Mouse (Mus musculus) lung, postnatal 0 days (tissue): ENCODE measurements at regions not wholly inside any gene's neighbourhood (a gene's known extent, or its start where the extent isn't known, plus 50 kb on each side); places are given as distances from the start of the nearest gene placed in this dataset.

Source experiments
- ATAC-seq: fragments of 200-750 bp; cut with Nextera tagmentation; 2 replicates; pipeline ENCODE4 v1.8.0; 2017; ENCODE audit warnings: moderate library complexity
- DNase-seq: peaks from one replicate; pipeline ENCODE4 v3.0.0-alpha.2; 2016; ENCODE audit warnings: low spot score
- H3K27ac ChIP-seq: fragments of 300-500 bp; sonication (generic); 2 replicates; pipeline ENCODE4 v1.5.1; 2014; ENCODE audit warnings: antibody characterized with exemption, mild to moderate bottlenecking, low read length, mixed read lengths
- H3K27me3 ChIP-seq: fragments of 300-500 bp; sonication (generic); replicated peaks from 2 replicates; pipeline ENCODE4 v1.6.1; 2014; ENCODE audit warnings: low read length, mixed read lengths; ENCODE audit not compliant: insufficient read depth
- H3K36me3 ChIP-seq: fragments of 300-500 bp; sonication (generic); 2 replicates; pipeline ENCODE4 v1.6.1; 2014; ENCODE audit warnings: low read length, mixed read lengths; ENCODE audit not compliant: insufficient read depth
- H3K4me1 ChIP-seq: fragments of 300-500 bp; sonication (generic); 2 replicates; pipeline ENCODE4 v1.6.1; 2014; ENCODE audit warnings: antibody characterized with exemption, low read depth, low read length, mixed read lengths; ENCODE audit not compliant: insufficient read depth
- H3K4me2 ChIP-seq: fragments of 300-500 bp; sonication (generic); replicated peaks from 2 replicates; pipeline ENCODE4 v1.6.1; 2014; ENCODE audit warnings: low read depth, mild to moderate bottlenecking, low read length, moderate library complexity, mixed read lengths
- H3K4me3 ChIP-seq: fragments of 300-500 bp; sonication (generic); 2 replicates; pipeline ENCODE4 v1.5.1; 2014; ENCODE audit warnings: low read depth, low read length
- H3K9ac ChIP-seq: fragments of 300-500 bp; sonication (generic); replicated peaks from 2 replicates; pipeline ENCODE4 v1.6.1; 2014; ENCODE audit warnings: low read depth, mild to moderate bottlenecking
- H3K9me3 ChIP-seq: fragments of 300-500 bp; sonication (generic); 2 replicates; pipeline ENCODE4 v1.6.1; 2016; ENCODE audit warnings: low read length, mixed read lengths
- CTCF ChIP-seq: IDR thresholded peaks from 2 replicates; pipeline ENCODE4 v1.5.1; 2016; ENCODE audit warnings: antibody characterized with exemption, mild to moderate bottlenecking
- EP300 ChIP-seq: IDR thresholded peaks from 2 replicates; pipeline ENCODE4 v1.6.1; 2016; ENCODE audit warnings: antibody characterized with exemption, mild to moderate bottlenecking, control low read depth
- WGBS: fragments of 180-500 bp; shearing (Covaris S2); extraction: QIAGEN DNeasy Blood & Tissue Kit; methylation state at CpG from one replicate; pipeline ENCODE4 v1.1.7; 2014; 5-methylcytosine and 5-hydroxymethylcytosine counted together

- Histone ChIP-seq H3K4me2 (no peak overlapping the region), H3K27ac (no peak overlapping the region), H3K4me1 (no peaks in the 10 kb centered on the region; the same call in 1 of the 2 replicates), H3K36me3 (no peaks in the 10 kb centered on the region), H3K27me3 (no peaks in the 10 kb centered on the region), H3K9me3 (no peaks in the 10 kb centered on the region), H3K4me3 (no peak overlapping the region), H3K9ac (no peak overlapping the region)
- TF ChIP-seq CTCF (no peak), EP300 (no peak)
- ATAC-seq (no peak), DNase-seq (no peak)
- WGBS: 72% methylated on average over 7 of the region's 7 CpGs
Observed at GRCm38 (mm10) chr16:24229002-24229607, 164.2 kb upstream of the Lpp start.

GRCm38 (mm10) chr16:24225897-24226296, 167.4 kb upstream of the Lpp start:
- no peak for TF ChIP-seq CTCF
- no peak for TF ChIP-seq EP300
- Histone ChIP-seq H3K4me1 (no peaks in the 10 kb centered on the region), H3K36me3 (no peaks in the 10 kb centered on the region), H3K27ac (no peak overlapping the region), H3K27me3 (no peaks in the 10 kb centered on the region), H3K9me3 (no peaks in the 10 kb centered on the region), H3K4me3 (no peak overlapping the region), H3K9ac (no peak overlapping the region), H3K4me2 (no peak overlapping the region)
- WGBS: 60% methylated on average over 4 of the region's 4 CpGs
- DNase-seq (no peak), ATAC-seq (no peak)

DNA sequence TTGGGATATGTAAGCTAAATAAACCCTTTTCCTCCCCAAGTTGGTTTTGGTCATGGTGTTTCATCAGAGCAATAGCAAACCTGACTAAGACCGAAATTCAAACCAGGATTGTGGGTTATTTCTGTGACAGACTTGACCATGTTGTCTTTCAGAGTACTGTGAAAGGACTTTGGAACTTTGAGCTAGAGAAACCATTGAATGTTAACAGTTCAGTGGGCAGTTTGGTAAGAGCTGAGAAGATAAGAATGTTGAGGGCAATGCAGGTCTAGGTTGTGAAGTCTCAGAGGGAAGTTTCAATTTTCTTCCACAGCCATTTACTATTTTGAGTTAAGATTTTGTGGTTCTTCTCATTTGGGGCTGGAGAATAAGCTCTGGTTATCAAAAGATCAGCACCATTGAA, 168.2 kb upstream of the Lpp start:
- no peak for ATAC-seq

DNA sequence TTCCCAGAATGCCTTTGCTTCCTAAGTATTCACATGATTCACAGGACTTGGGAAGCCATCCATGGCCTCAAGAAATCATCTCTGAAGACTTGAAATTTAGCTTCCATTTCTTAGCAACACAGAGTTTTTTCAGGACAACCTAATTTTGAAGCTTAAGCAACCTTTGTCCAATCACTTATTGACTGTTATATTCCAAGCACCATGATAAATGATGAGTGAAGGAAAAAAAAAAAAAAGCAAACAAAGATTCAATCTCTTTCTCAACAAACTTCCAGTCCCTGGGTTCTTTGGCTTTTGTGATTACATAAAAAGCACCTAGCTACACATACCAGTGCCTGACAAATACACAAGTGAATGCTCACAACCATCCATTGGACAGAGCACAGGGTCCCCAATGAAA, 169.4 kb upstream of the Lpp start:
- ATAC-seq (no peak), DNase-seq (no peak)
- Histone ChIP-seq H3K27me3 (no peaks in the 10 kb centered on the region), H3K4me3 (no peak overlapping the region), H3K4me2 (no peak overlapping the region), H3K9me3 (no peaks in the 10 kb centered on the region), H3K27ac (no peak overlapping the region), H3K36me3 (no peaks in the 10 kb centered on the region), H3K4me1 (no peaks in the 10 kb centered on the region), H3K9ac (no peak overlapping the region)
- TF ChIP-seq EP300 (no peak), CTCF (no peak)

More for the DNA sequence above, 168.2 kb upstream of the Lpp start:
- Histone ChIP-seq H3K4me2 (no peak overlapping the region), H3K27ac (no peak overlapping the region), H3K9me3 (no peaks in the 10 kb centered on the region), H3K4me3 (no peak overlapping the region), H3K36me3 (no peaks in the 10 kb centered on the region), H3K27me3 (no peaks in the 10 kb centered on the region), H3K9ac (no peak overlapping the region), H3K4me1 (no peaks in the 10 kb centered on the region)
- 93% methylated on average over 1 of the region's 1 CpGs for WGBS
- TF ChIP-seq CTCF: no peak
- no peak for TF ChIP-seq EP300
- DNase-seq: no peak

DNA sequence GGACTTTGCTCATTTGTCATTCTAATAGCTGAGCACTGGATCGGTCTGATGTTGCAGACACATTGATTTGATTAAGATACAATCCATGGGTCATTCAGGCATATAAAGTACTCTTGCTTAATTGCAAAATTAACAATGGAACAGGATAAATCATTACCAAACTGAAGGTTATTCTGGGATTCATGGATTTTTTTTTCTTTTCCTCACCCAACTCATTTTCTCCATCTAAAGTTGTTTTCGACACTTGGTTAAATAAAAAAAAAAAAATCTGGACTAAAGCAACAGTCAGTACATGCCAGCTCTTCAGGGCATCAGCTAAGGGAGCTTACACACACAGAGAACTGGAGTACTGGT, 169.8 kb upstream of the Lpp start:
- no peaks in the 10 kb centered on the region for H3K9me3 ChIP-seq
- DNase-seq (no peak), ATAC-seq (no peak)
- no peak overlapping the region for H3K4me2 ChIP-seq
- H3K4me1 ChIP-seq: no peaks in the 10 kb centered on the region
- H3K9ac ChIP-seq: no peak overlapping the region
- TF ChIP-seq CTCF (no peak), EP300 (no peak)
- no peak overlapping the region for H3K27ac ChIP-seq
- WGBS: 70% methylated on average over 2 of the region's 2 CpGs
- H3K36me3 ChIP-seq: no peaks in the 10 kb centered on the region
- H3K27me3 ChIP-seq: no peaks in the 10 kb centered on the region
- no peak overlapping the region for H3K4me3 ChIP-seq

GRCm38 (mm10) chr16:24222759-24223526, 170.4 kb upstream of the Lpp start:
- TF ChIP-seq CTCF (no peak), EP300 (no peak)
- no peak overlapping the region for H3K4me3 ChIP-seq
- DNase-seq (no peak), ATAC-seq (no peak)
- no peak overlapping the region for H3K27ac ChIP-seq
- no peaks in the 10 kb centered on the region for H3K9me3 ChIP-seq
- no peaks in the 10 kb centered on the region for H3K27me3 ChIP-seq
- H3K4me2 ChIP-seq: no peak overlapping the region
- 44% methylated on average over 5 of the region's 5 CpGs for WGBS
- no peak overlapping the region for H3K9ac ChIP-seq
- H3K4me1 ChIP-seq: no peaks in the 10 kb centered on the region
- H3K36me3 ChIP-seq: no peaks in the 10 kb centered on the region

- Histone ChIP-seq H3K36me3 (no peaks in the 10 kb centered on the region), H3K4me3 (no peak overlapping the region), H3K4me1 (no peaks in the 10 kb centered on the region), H3K9me3 (no peaks in the 10 kb centered on the region), H3K27me3 (no peaks in the 10 kb centered on the region), H3K27ac (no peak overlapping the region), H3K4me2 (no peak overlapping the region), H3K9ac (no peak overlapping the region)
- WGBS: 73% methylated on average over 3 of the region's 3 CpGs
- no peak for ATAC-seq
- DNase-seq: no peak
- TF ChIP-seq CTCF (no peak), EP300 (no peak)
Observed at GRCm38 (mm10) chr16:24221992-24222391, 171.3 kb upstream of the Lpp start.
